Mouse (Mus musculus) intestine, embryonic 14.5 days (tissue): ENCODE measurements around the gene Ppp1r1b. TPM values are rescaled to one million over a fixed set of nuclear protein-coding genes. Genes with fewer than 3 reads are reported as not detected.

Source experiments
- ATAC-seq: fragments of 200-750 bp; cut with Nextera tagmentation; replicated peaks from 2 replicates; pipeline ENCODE4 v1.8.0; 2017; ENCODE audit warnings: low read depth, moderate number of reproducible peaks, moderate TSS enrichment, moderate library complexity; ENCODE audit not compliant: low FRiP score, low TSS enrichment
- DNase-seq: peaks from one replicate; pipeline ENCODE4 v3.0.0-alpha.2; 2018; ENCODE audit warnings: low spot score
- H3K27ac ChIP-seq: fragments of 300-500 bp; sonication (generic); 2 replicates; pipeline ENCODE4 v1.5.1; 2014; ENCODE audit warnings: low read depth, mild to moderate bottlenecking, control low read depth
- H3K27me3 ChIP-seq: fragments of 300-500 bp; sonication (generic); replicated peaks from 2 replicates; pipeline ENCODE4 v1.6.1; 2014; ENCODE audit warnings: low read length, control low read depth; ENCODE audit not compliant: control insufficient read depth, insufficient read depth
- H3K36me3 ChIP-seq: fragments of 300-500 bp; sonication (generic); 2 replicates; pipeline ENCODE4 v1.6.1; 2014; ENCODE audit warnings: low read length, control low read depth; ENCODE audit not compliant: control insufficient read depth, insufficient read depth
- H3K4me1 ChIP-seq: fragments of 300-500 bp; sonication (generic); replicated peaks from 2 replicates; pipeline ENCODE4 v1.6.1; 2014; ENCODE audit warnings: low read length, control low read depth, mixed read lengths; ENCODE audit not compliant: control insufficient read depth, insufficient read depth
- H3K4me2 ChIP-seq: fragments of 300-500 bp; sonication (generic); 2 replicates; pipeline ENCODE4 v1.6.1; 2014; ENCODE audit warnings: low read length
- H3K4me3 ChIP-seq: fragments of 300-500 bp; sonication (generic); 2 replicates; pipeline ENCODE4 v1.5.1; 2014; ENCODE audit warnings: low read depth, low read length, control low read depth, mixed read lengths
- H3K9ac ChIP-seq: fragments of 300-500 bp; sonication (generic); 2 replicates; pipeline ENCODE4 v1.6.1; 2014; ENCODE audit warnings: mild to moderate bottlenecking, low read length
- H3K9me3 ChIP-seq: fragments of 300-500 bp; sonication (generic); 2 replicates; pipeline ENCODE4 v1.6.1; 2016; ENCODE audit warnings: low read length, control low read depth; ENCODE audit not compliant: control insufficient read depth
- WGBS: fragments of 180-500 bp; shearing (Covaris S2); extraction: QIAGEN DNeasy Blood & Tissue Kit; methylation state at CpG from one replicate; pipeline ENCODE4 v1.1.7; 2014; 5-methylcytosine and 5-hydroxymethylcytosine counted together
- polyA plus RNA-seq: library from polyadenylated mRNA; unstranded; fragments of >200 nt; fragmentation: Nextera tagmentation; extraction: Ambion mirVana; gene quantifications from 2 replicates; pipeline ENCODE4 v1.2.1, GENCODE M21; 2014

The Ppp1r1b gene
- polyA plus RNA-seq, 1 experiment from 2014 or later: 22.6 TPM

DNA sequence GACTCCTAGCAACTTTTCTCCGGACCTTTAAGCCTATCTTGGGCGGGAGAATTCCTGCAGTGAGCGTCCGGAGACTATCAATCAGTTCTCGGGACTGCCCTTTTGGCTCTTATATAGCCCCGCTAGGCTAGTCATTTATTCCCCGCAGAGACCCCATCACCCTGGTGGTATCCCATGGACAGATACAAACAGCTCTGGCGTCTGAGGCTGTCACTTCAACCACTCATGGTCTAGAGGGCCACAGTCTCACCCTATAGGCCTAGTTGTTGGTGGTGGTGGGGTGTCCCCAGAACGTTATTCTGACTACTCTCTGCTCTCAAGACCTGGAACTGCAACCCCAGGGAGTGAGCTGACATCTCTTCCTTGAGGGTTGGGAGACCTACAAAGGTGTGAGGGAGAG is 1.1 kb downstream of the Ppp1r1b start:
- Histone ChIP-seq H3K4me2 (peak overlapping the region; percentile 89), H3K9me3 (no peaks in the 10 kb centered on the region), H3K9ac (no peak overlapping the region), H3K4me1 (peaks cover 7% of the 10 kb centered on the region; the same call in 1 of the 2 replicates), H3K36me3 (no peaks in the 10 kb centered on the region), H3K27ac (no peak overlapping the region), H3K4me3 (peak overlapping the region; percentile 48; the same call in 1 of the 2 replicates), H3K27me3 (peaks cover 84% of the 10 kb centered on the region)
- WGBS: 7% methylated on average over 9 of the region's 9 CpGs
- DNase-seq (no peak), ATAC-seq (no peak)

DNA sequence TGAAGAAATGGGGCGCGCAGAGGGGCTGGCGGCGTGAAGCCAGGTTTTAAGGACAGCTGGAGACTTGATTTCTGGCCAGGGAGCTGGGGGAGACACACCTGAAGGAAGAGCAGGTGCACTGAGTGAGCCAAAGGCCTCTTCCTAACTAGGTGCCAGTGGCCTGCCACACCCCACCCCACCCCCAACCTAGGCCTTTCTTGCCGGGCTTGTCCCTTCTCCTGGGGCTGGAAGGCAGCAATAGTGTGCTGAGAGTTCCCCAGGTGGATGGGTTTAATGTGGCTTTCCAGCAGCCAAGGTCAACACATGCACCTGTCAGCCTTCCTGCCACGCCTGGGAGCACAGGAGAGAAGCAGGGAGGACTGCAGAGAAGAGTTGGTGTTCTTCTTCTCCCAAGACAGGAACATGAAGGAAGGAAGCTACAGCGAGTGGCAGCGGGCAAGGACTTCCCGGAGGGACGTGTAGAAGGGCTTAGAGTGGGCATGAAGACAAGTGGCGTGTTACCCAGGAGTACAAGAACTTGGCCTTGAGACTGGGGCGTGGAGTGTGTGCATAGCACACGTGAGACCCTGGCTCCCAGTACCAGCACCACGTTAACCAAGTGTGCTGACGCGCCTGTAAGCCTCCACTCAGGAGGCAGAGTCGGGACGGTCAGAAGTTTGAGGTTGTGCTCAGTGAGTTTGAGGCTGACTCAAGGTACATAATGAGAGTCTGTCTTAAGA is 4.2 kb downstream of the Ppp1r1b start:
- H3K36me3 ChIP-seq: no peaks in the 10 kb centered on the region
- H3K4me1 ChIP-seq: peaks cover 13% of the 10 kb centered on the region
- no peak overlapping the region for H3K27ac ChIP-seq
- ATAC-seq: no peak
- no peak for DNase-seq
- H3K4me2 ChIP-seq: no peak overlapping the region
- no peak overlapping the region for H3K9ac ChIP-seq
- no peaks in the 10 kb centered on the region for H3K9me3 ChIP-seq
- peaks cover 65% of the 10 kb centered on the region for H3K27me3 ChIP-seq
- 73% methylated on average over 18 of the region's 18 CpGs for WGBS
- no peak overlapping the region for H3K4me3 ChIP-seq

DNA sequence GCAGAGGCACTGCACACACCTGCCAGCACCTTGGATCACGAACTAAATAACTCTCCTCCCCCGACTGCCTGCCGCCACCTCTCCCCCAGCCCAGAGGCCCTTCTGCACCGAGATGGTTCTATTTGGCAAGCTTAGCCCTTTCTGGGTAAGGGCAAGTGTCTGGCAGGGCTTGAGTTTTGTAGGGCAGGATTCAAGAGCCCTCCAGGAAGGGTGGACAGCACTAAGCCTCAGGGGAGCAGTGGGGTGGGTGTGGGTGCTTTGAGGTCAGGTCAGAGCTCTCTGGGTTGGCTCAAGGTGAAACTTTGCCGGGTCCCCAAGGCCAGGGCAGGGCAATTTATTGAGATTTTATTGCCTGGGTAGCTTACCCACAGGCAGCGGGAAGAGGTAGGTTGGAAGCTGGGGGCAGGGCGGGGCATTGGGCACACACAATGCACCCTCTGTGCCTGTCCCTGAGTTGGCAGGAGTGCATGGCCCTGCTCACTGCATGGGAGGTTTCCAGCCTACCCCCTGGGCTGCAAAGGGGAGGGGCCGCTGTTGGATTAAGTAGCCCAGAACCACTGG is 5.5 kb downstream of the Ppp1r1b start:
- H3K9ac ChIP-seq: no peak overlapping the region
- H3K9me3 ChIP-seq: no peaks in the 10 kb centered on the region
- peaks cover 52% of the 10 kb centered on the region for H3K27me3 ChIP-seq
- no peaks in the 10 kb centered on the region for H3K36me3 ChIP-seq
- DNase-seq (no peak), ATAC-seq (no peak)
- H3K4me2 ChIP-seq: no peak overlapping the region
- H3K4me3 ChIP-seq: no peak overlapping the region
- 33% methylated on average over 8 of the region's 8 CpGs for WGBS
- H3K27ac ChIP-seq: no peak overlapping the region
- H3K4me1 ChIP-seq: peaks cover 10% of the 10 kb centered on the region; the same call in 1 of the 2 replicates

DNA sequence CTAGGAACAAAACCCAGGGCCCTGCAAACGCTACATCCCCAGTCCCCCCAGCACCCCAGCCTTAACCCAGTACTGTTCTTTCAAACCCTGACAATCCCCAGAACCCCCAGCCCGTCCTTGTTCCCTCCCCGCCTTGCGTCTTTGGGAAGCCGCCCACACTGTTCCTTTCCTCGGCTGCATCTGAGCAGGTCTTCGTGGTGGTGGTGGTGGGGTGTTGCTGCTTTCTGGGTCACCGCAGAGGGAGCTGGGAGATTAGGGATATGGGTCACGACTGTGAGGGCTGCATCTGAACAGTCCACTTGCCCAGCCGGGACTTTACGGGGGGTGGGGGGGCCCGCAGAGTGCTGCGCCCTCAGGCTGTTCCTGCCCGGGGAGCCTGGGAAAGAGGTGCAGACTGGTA is 6.2 kb downstream of the Ppp1r1b start:
- H3K9ac ChIP-seq: no peak overlapping the region

DNA sequence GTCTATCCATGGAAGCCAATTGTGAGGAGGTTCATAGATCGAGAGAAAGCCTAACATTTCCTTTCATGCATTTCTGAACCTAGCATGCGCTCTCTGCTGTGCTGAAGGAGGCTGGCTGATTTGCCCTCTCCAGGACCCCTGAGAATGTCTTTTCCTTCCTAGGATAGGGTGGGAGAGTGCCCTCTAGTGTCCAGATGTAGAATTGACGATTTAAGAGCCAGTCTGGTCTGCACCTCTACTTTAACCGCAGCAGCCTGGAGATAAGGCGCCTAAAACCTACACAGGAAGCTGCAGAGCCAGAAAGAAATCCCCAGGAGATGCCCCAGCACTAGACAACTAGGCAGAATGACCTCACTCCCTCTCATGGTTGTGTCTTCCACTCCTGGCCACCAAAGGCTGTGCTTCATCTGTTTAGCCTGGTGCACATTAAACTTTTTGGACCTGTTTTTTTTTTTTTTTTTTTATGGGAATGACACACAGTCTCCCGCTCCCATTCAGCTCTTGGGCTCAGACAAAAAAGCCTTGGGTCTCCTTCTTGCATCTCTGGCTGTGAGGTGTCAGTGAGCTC is 7.6 kb downstream of the Ppp1r1b start:
- ATAC-seq: no peak
- Histone ChIP-seq H3K4me2 (no peak overlapping the region), H3K4me1 (peaks cover 23% of the 10 kb centered on the region), H3K9me3 (no peaks in the 10 kb centered on the region), H3K36me3 (no peaks in the 10 kb centered on the region), H3K27ac (no peak overlapping the region), H3K4me3 (no peak overlapping the region), H3K9ac (no peak overlapping the region), H3K27me3 (peaks cover 31% of the 10 kb centered on the region)
- peak; percentile 79 for DNase-seq
- 11% methylated on average over 6 of the region's 6 CpGs for WGBS

More for the DNA sequence above, 6.2 kb downstream of the Ppp1r1b start:
- H3K4me3 ChIP-seq: no peak overlapping the region
- ATAC-seq (no peak), DNase-seq (no peak)
- no peaks in the 10 kb centered on the region for H3K9me3 ChIP-seq
- WGBS: 57% methylated on average over 14 of the region's 14 CpGs
- no peaks in the 10 kb centered on the region for H3K36me3 ChIP-seq
- H3K4me1 ChIP-seq: peaks cover 16% of the 10 kb centered on the region
- peaks cover 45% of the 10 kb centered on the region for H3K27me3 ChIP-seq
- no peak overlapping the region for H3K27ac ChIP-seq
- no peak overlapping the region for H3K4me2 ChIP-seq

DNA sequence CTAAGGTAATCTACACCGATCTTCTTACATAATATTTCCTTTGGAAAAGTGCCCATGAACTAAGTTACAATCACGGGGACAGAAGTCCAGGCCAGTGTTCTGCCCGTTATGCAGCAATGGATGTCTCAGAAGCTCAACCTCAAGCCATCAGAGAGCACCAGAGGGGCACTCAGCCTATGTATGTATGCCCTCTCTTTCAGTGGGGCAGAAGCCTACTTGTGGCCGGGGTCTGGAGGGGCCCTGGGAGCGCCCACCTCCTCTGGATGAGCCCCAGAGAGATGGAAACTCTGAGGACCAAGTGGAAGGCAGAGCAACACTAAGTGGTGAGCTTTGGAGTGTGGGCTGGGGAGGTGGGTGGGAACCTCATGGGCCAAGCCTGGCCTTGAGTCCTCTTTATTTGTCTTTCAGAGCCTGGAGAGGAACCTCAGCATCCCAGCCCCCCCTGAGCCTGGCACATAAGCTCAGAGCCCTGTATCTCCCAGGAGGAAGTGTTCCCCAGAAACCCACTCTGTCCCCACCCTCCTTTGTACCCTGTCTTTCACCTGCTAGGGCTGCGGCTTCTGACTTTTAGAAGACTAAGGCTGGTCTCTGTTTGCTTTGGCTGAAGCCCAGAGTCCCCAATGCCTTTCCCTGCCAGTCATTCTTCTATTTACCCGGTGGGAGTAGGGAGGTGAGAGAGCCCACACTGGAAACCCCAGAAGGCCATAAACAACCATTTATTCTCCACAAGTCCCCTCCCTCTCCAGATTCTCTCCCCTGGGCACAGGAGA is 8.6 kb downstream of the Ppp1r1b start:
- WGBS: 71% methylated on average over 7 of the region's 7 CpGs
- Histone ChIP-seq H3K27ac (peak overlapping the region; percentile 87), H3K4me2 (no peak overlapping the region), H3K9ac (no peak overlapping the region), H3K36me3 (no peaks in the 10 kb centered on the region), H3K4me3 (no peak overlapping the region), H3K9me3 (no peaks in the 10 kb centered on the region), H3K27me3 (peaks cover 23% of the 10 kb centered on the region), H3K4me1 (peaks cover 28% of the 10 kb centered on the region)
- no peak for DNase-seq
- no peak for ATAC-seq

DNA sequence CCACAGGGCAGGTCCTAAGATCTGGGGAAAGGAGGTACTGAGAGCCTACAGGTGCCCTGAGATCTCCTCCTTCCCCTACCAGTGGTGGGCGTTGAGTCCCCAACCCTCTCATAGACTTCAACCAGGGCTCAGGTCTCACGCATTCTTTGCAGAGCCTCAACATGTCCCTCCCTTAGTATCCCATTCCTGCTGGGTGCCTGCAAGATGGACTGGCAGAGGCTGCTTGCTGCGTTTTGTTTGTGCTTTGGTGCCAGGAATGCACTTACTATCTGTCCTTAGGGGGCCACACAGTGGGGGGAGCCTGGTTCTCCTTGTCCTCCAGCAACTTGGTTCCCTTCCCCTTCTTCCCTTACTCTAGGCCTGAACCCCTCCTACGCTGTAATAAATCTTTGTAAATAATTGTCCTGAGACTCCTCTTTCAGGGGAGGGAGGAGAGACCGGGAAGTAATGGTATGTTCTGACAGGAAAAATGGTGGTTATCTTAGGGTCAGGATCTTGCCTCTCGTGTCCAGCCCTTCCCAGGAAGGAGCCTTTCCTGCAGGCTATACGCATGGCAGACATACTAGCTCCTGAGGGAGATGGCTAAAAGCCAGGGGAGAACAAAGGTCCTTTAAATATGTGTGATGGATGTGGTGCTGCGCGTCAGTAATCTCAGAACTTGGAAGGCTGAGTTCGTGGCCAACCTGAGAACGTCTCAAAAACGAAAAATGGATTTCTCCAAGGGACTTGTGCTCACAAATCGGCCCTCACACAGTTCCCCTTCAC is 9.4 kb downstream of the Ppp1r1b start:
- Histone ChIP-seq H3K9ac (peak overlapping the region; percentile 63), H3K27me3 (peaks cover 16% of the 10 kb centered on the region), H3K9me3 (no peaks in the 10 kb centered on the region), H3K4me2 (peak overlapping the region; percentile 91), H3K4me1 (peaks cover 28% of the 10 kb centered on the region), H3K4me3 (peak overlapping the region; percentile 74), H3K36me3 (no peaks in the 10 kb centered on the region), H3K27ac (peak overlapping the region; percentile 87)
- ATAC-seq (peak; percentile 11; the same call in 1 of the 2 replicates), DNase-seq (no peak)
- WGBS: 8% methylated on average over 13 of the region's 13 CpGs
